Mouse (Mus musculus): ENCODE results near the gene Slc7a5. TPM values are rescaled to one million over a fixed set of nuclear protein-coding genes. Genes with fewer than 3 reads are reported as not detected.

The Slc7a5 gene
- total RNA-seq, 1 experiment, result 173 TPM

- TF ChIP-seq HCFC1 (IDR thresholded peaks at IDR 0.05; ENCODE audit: borderline replicate concordance, insufficient read depth, low read length) (no peak), ZNF384 (IDR thresholded peaks at IDR 0.05; ENCODE audit: low read depth, low read length) (no peak), CHD2 (IDR thresholded peaks at IDR 0.05; ENCODE audit: low read depth, low read length) (no peak), MAFK (IDR thresholded peaks at IDR 0.05; ENCODE audit: insufficient read depth, low read depth, low read length) (no peak), ZC3H11A (IDR thresholded peaks at IDR 0.05; ENCODE audit: borderline replicate concordance, low read depth, low read length) (no peak)
- H3K4me1 ChIP-seq (ENCODE audit: control insufficient read depth in 2 of 2, insufficient read depth in 2 of 2, low read length in 2 of 2, poor library complexity in 1 of 2), result peaks cover 2 to 10% of the 10 kb centered on the region in 2 experiments; a peak in 2 of 4 replicates
- no peaks in the 10 kb centered on the region for H3K9me3 ChIP-seq (ENCODE audit: control insufficient read depth, insufficient read depth, low read depth, low read length)
- no peak overlapping the region for H3K27ac ChIP-seq (ENCODE audit: insufficient read depth, low read depth, low read length, poor library complexity, severe bottlenecking)
- no peak overlapping the region for H3K4me3 ChIP-seq (ENCODE audit: insufficient read depth in 1 of 2, low read depth in 1 of 2, low read length in 2 of 2, poor library complexity in 1 of 2, severe bottlenecking in 1 of 2)
- no peak overlapping the region for H3K9ac ChIP-seq (ENCODE audit: insufficient read depth, low read depth, low read length, poor library complexity, severe bottlenecking)
- no peak for DNase-seq (ENCODE audit: low read depth, low spot score)
- H3K36me3 ChIP-seq (ENCODE audit: control insufficient read depth, insufficient read depth, low read length, poor library complexity, severe bottlenecking), result no peaks in the 10 kb centered on the region
- in situ Hi-C loops (cut with MboI; ENCODE audit: low sequenced_read_pairs in 2 of 2, unreplicated experiment in 2 of 2), result loop anchor here in 1 of 2 experiments (10.0 kb wide), 1 partner anchor 87 kb away; no protein-coding TSS in a partner anchor
Measured at GRCm38 (mm10) chr8:121931571-121931970, 24.1 kb upstream of the Slc7a5 start.

- Histone ChIP-seq H3K9me3 (ENCODE audit: control insufficient read depth, insufficient read depth, low read depth, low read length) (no peaks in the 10 kb centered on the region), H3K27ac (ENCODE audit: insufficient read depth, low read depth, low read length, poor library complexity, severe bottlenecking) (no peak overlapping the region), H3K4me1 (ENCODE audit: control insufficient read depth in 2 of 2, insufficient read depth in 2 of 2, low read length in 2 of 2, poor library complexity in 1 of 2) (peaks cover 2% of the 10 kb centered on the region in 2 experiments; a peak in 2 of 4 replicates), H3K4me3 (ENCODE audit: insufficient read depth in 1 of 2, low read depth in 1 of 2, low read length in 2 of 2, poor library complexity in 1 of 2, severe bottlenecking in 1 of 2) (no peak overlapping the region), H3K36me3 (ENCODE audit: control insufficient read depth, insufficient read depth, low read length, poor library complexity, severe bottlenecking) (no peaks in the 10 kb centered on the region), H3K9ac (ENCODE audit: insufficient read depth, low read depth, low read length, poor library complexity, severe bottlenecking) (no peak overlapping the region)
- DNase-seq (ENCODE audit: low read depth, low spot score), result no peak
- TF ChIP-seq MAFK (IDR thresholded peaks at IDR 0.05; ENCODE audit: insufficient read depth, low read depth, low read length), result no peak
- no peak for TF ChIP-seq ZNF384 (IDR thresholded peaks at IDR 0.05; ENCODE audit: low read depth, low read length)
- TF ChIP-seq CHD2 (IDR thresholded peaks at IDR 0.05; ENCODE audit: low read depth, low read length), result no peak
- TF ChIP-seq HCFC1 (IDR thresholded peaks at IDR 0.05; ENCODE audit: borderline replicate concordance, insufficient read depth, low read length), result no peak
- TF ChIP-seq ZC3H11A (IDR thresholded peaks at IDR 0.05; ENCODE audit: borderline replicate concordance, low read depth, low read length), result no peak
- in situ Hi-C loops (cut with MboI; ENCODE audit: low sequenced_read_pairs in 2 of 2, unreplicated experiment in 2 of 2), result loop anchor here in 1 of 2 experiments (10.0 kb wide), 1 partner anchor 85 kb away; no protein-coding TSS in a partner anchor
Measured at GRCm38 (mm10) chr8:121930047-121930446, 22.6 kb upstream of the Slc7a5 start.

- no peak for DNase-seq (ENCODE audit: low read depth, low spot score)
- no peak overlapping the region for H3K27ac ChIP-seq (ENCODE audit: insufficient read depth, low read depth, low read length, poor library complexity, severe bottlenecking)
- no peaks in the 10 kb centered on the region for H3K9me3 ChIP-seq (ENCODE audit: control insufficient read depth, insufficient read depth, low read depth, low read length)
- H3K4me1 ChIP-seq (ENCODE audit: control insufficient read depth in 2 of 2, insufficient read depth in 2 of 2, low read length in 2 of 2, poor library complexity in 1 of 2), result peaks cover 1 to 6% of the 10 kb centered on the region in 2 experiments; a peak in 1 of 4 replicates
- in situ Hi-C loops (cut with MboI; ENCODE audit: low sequenced_read_pairs in 2 of 2, unreplicated experiment in 2 of 2), result no loop called here
- no peaks in the 10 kb centered on the region for H3K36me3 ChIP-seq (ENCODE audit: control insufficient read depth, insufficient read depth, low read length, poor library complexity, severe bottlenecking)
- no peak overlapping the region for H3K4me3 ChIP-seq (ENCODE audit: insufficient read depth in 1 of 2, low read depth in 1 of 2, low read length in 2 of 2, poor library complexity in 1 of 2, severe bottlenecking in 1 of 2)
- TF ChIP-seq CHD2 (IDR thresholded peaks at IDR 0.05; ENCODE audit: low read depth, low read length) (no peak), ZC3H11A (IDR thresholded peaks at IDR 0.05; ENCODE audit: borderline replicate concordance, low read depth, low read length) (no peak), MAFK (IDR thresholded peaks at IDR 0.05; ENCODE audit: insufficient read depth, low read depth, low read length) (no peak), ZNF384 (IDR thresholded peaks at IDR 0.05; ENCODE audit: low read depth, low read length) (no peak), HCFC1 (IDR thresholded peaks at IDR 0.05; ENCODE audit: borderline replicate concordance, insufficient read depth, low read length) (no peak)
- no peak overlapping the region for H3K9ac ChIP-seq (ENCODE audit: insufficient read depth, low read depth, low read length, poor library complexity, severe bottlenecking)
Measured at GRCm38 (mm10) chr8:121927316-121927715, 19.8 kb upstream of the Slc7a5 start.

- TF ChIP-seq MAFK (IDR thresholded peaks at IDR 0.05; ENCODE audit: insufficient read depth, low read depth, low read length), result no peak
- no peak for TF ChIP-seq ZNF384 (IDR thresholded peaks at IDR 0.05; ENCODE audit: low read depth, low read length)
- no peak for TF ChIP-seq HCFC1 (IDR thresholded peaks at IDR 0.05; ENCODE audit: borderline replicate concordance, insufficient read depth, low read length)
- no peak for TF ChIP-seq CHD2 (IDR thresholded peaks at IDR 0.05; ENCODE audit: low read depth, low read length)
- TF ChIP-seq ZC3H11A (IDR thresholded peaks at IDR 0.05; ENCODE audit: borderline replicate concordance, low read depth, low read length), result no peak
Measured at GRCm38 (mm10) chr8:121926266-121926665, 18.8 kb upstream of the Slc7a5 start.

More at GRCm38 (mm10) chr8:121926266-121926665, 18.8 kb upstream of the Slc7a5 start:
- Histone ChIP-seq H3K4me3 (ENCODE audit: insufficient read depth in 1 of 2, low read depth in 1 of 2, low read length in 2 of 2, poor library complexity in 1 of 2, severe bottlenecking in 1 of 2) (no peak overlapping the region), H3K36me3 (ENCODE audit: control insufficient read depth, insufficient read depth, low read length, poor library complexity, severe bottlenecking) (no peaks in the 10 kb centered on the region), H3K9ac (ENCODE audit: insufficient read depth, low read depth, low read length, poor library complexity, severe bottlenecking) (no peak overlapping the region), H3K27ac (ENCODE audit: insufficient read depth, low read depth, low read length, poor library complexity, severe bottlenecking) (no peak overlapping the region), H3K9me3 (ENCODE audit: control insufficient read depth, insufficient read depth, low read depth, low read length) (no peaks in the 10 kb centered on the region), H3K4me1 (ENCODE audit: control insufficient read depth in 2 of 2, insufficient read depth in 2 of 2, low read length in 2 of 2, poor library complexity in 1 of 2) (peaks cover 1 to 6% of the 10 kb centered on the region in 2 experiments; a peak in 1 of 4 replicates)
- DNase-seq (ENCODE audit: low read depth, low spot score), result no peak
- in situ Hi-C loops (cut with MboI; ENCODE audit: low sequenced_read_pairs in 2 of 2, unreplicated experiment in 2 of 2), result no loop called here

Measured in ES-E14 (cell line).